In the genomic region with DNA sequence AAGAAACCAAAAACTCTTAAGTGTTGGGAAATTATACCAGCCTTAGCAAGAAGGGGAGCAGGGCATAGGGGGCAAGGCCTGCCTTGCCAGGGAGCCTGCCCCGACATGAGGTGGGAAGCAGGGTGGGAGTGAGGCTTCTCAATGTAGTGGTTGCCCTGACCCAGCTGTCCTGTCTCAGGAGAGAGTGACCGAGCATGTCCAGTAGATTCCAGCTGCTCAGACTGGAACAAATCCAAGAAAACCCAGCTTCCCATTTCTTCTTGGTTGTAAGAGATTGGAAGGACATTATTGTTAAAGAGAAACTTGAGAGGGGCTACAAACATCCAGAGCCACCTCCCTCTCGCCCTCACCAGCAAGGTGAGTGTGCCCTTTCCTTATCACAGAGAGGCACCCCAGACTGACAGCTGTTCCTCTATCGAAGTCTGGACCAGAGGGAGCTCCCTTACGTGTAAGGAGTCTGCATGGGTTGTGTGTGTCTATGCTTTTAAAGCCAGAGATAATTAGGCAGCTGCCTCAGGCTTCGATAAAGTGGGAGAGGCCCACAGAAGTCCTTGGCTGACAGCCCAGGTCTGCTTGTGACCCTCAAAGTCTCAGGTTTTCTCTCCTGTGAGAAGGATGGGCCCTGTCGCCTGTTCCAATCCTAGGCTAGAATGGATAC, we compare ENCODE assay signal across 9 mouse cellular contexts.
DNase-seq lines count a peak whose midpoint lies in the region; ATAC-seq lines count a peak whose summit lies in the region.
"Had no signal": no experiment of that assay in that cellular context is flagged by ENCODE, and none has a peak within 500 bp of the region (broad histone marks: within the 10 kb centered on the region; RNA-seq: fewer than 3 reads in every experiment).

No protein-coding gene starts in this region.

- ATAC-seq in midbrain, embryonic 11.5 days (ENCODE audit: low FRiP score) = no peak
- peak; percentile 79; the same call in 1 of the 2 replicates for ATAC-seq in kidney, embryonic 16.5 days (ENCODE audit: low FRiP score, low TSS enrichment)
- peak; percentile 38; the same call in 1 of the 2 replicates for ATAC-seq in neural tube, embryonic 14.5 days (ENCODE audit: low read depth)

- no peak overlapping the region for H3K27ac ChIP-seq in midbrain, embryonic 11.5 days (ENCODE audit: low read depth, low read length)
- H3K27ac ChIP-seq in midbrain, embryonic 10.5 days (replicated peaks) = no peak overlapping the region
- peak overlapping the region; percentile 75 for H3K27ac ChIP-seq in kidney, embryonic 16.5 days (ENCODE audit: low read length)
- peak overlapping the region; percentile 60 for H3K27ac ChIP-seq in neural tube, embryonic 14.5 days (ENCODE audit: low read depth, low read length)

- no peak overlapping the region for H3K4me3 ChIP-seq in midbrain, embryonic 11.5 days (ENCODE audit: low read depth, low read length)
- no peak overlapping the region for H3K4me3 ChIP-seq in midbrain, embryonic 10.5 days
- no peak overlapping the region for H3K4me3 ChIP-seq in kidney, embryonic 16.5 days (ENCODE audit: low read length)
- H3K4me3 ChIP-seq in neural tube, embryonic 14.5 days (ENCODE audit: low read depth, low read length) = no peak overlapping the region

- H3K9me3 ChIP-seq in midbrain, embryonic 11.5 days (ENCODE audit: control insufficient read depth, low read length) = no peaks in the 10 kb centered on the region
- H3K9me3 ChIP-seq in midbrain, embryonic 10.5 days (replicated peaks) = no peaks in the 10 kb centered on the region
- no peaks in the 10 kb centered on the region for H3K9me3 ChIP-seq in kidney, embryonic 16.5 days (ENCODE audit: low read length)
- no peaks in the 10 kb centered on the region for H3K9me3 ChIP-seq in neural tube, embryonic 14.5 days (ENCODE audit: control insufficient read depth, low read length)

- no peaks in the 10 kb centered on the region for H3K4me1 ChIP-seq in midbrain, embryonic 11.5 days (ENCODE audit: control insufficient read depth, insufficient read depth, low read length)
- peaks cover 10% of the 10 kb centered on the region for H3K4me1 ChIP-seq in midbrain, embryonic 10.5 days
- H3K4me1 ChIP-seq in kidney, embryonic 16.5 days (ENCODE audit: insufficient read depth, low read length) = peaks cover 19% of the 10 kb centered on the region
- H3K4me1 ChIP-seq in neural tube, embryonic 14.5 days (ENCODE audit: control insufficient read depth, insufficient read depth, low read length) = no peaks in the 10 kb centered on the region

- H3K9ac ChIP-seq in midbrain, embryonic 11.5 days (ENCODE audit: low read length) = no peak overlapping the region
- no peak overlapping the region for H3K9ac ChIP-seq in kidney, embryonic 16.5 days (replicated peaks; ENCODE audit: low read length)
- no peak overlapping the region for H3K9ac ChIP-seq in neural tube, embryonic 14.5 days (replicated peaks; ENCODE audit: low read depth, low read length)

- peak; percentile 16 to 24 for DNase-seq in cerebellum, postnatal 10 days
- DNase-seq in cerebellum, postnatal 25 days = no peak
- peak; percentile 14 for DNase-seq in midbrain, embryonic 11.5 days (ENCODE audit: low spot score, missing footprints)
- DNase-seq in midbrain, embryonic 10.5 days (ENCODE audit: low spot score) = no peak
- no peak for DNase-seq in thymus, postnatal 10 days (ENCODE audit: low spot score in 2 of 2)
- no peak for DNase-seq in right cerebral cortex, postnatal 25 days
- DNase-seq: thymus, postnatal 14 days had no signal

- no peaks in the 10 kb centered on the region for H3K27me3 ChIP-seq in midbrain, embryonic 11.5 days (ENCODE audit: control insufficient read depth, insufficient read depth, low read length)
- H3K27me3 ChIP-seq in midbrain, embryonic 10.5 days (ENCODE audit: low read depth, poor library complexity, severe bottlenecking) = no peaks in the 10 kb centered on the region
- no peaks in the 10 kb centered on the region for H3K27me3 ChIP-seq in kidney, embryonic 16.5 days (ENCODE audit: insufficient read depth, low read length)
- no peaks in the 10 kb centered on the region for H3K27me3 ChIP-seq in neural tube, embryonic 14.5 days (ENCODE audit: control insufficient read depth, insufficient read depth, low read length)

- no peaks in the 10 kb centered on the region for H3K36me3 ChIP-seq in midbrain, embryonic 11.5 days (ENCODE audit: control insufficient read depth, insufficient read depth, low read length)
- no peaks in the 10 kb centered on the region for H3K36me3 ChIP-seq in midbrain, embryonic 10.5 days
- H3K36me3 ChIP-seq in kidney, embryonic 16.5 days (ENCODE audit: insufficient read depth, low read length) = no peaks in the 10 kb centered on the region
- H3K36me3 ChIP-seq in neural tube, embryonic 14.5 days (ENCODE audit: control insufficient read depth, insufficient read depth, low read length) = no peaks in the 10 kb centered on the region

- H3K4me2 ChIP-seq in midbrain, embryonic 11.5 days = no peak overlapping the region
- no peak overlapping the region for H3K4me2 ChIP-seq in kidney, embryonic 16.5 days (replicated peaks; ENCODE audit: low read depth, low read length)
- no peak overlapping the region for H3K4me2 ChIP-seq in neural tube, embryonic 14.5 days (ENCODE audit: low read depth, low read length)

- 76% methylated on average over 7 of the region's 7 CpGs for WGBS in midbrain, embryonic 11.5 days
- 76% methylated on average over 7 of the region's 7 CpGs for WGBS in midbrain, embryonic 10.5 days
- WGBS in kidney, embryonic 16.5 days = 20% methylated on average over 7 of the region's 7 CpGs
- WGBS in neural tube, embryonic 14.5 days = 53% methylated on average over 7 of the region's 7 CpGs

Comparison
In these comparisons a context has a peak if more than half of its experiments do, and no peak if none do; other contexts are left out.
1. DNase-seq: peak in cerebellum, postnatal 10 days (2 of 2) and midbrain, embryonic 11.5 days (single experiment); none in cerebellum, postnatal 25 days (0 of 2), midbrain, embryonic 10.5 days (single experiment), thymus, postnatal 10 days (0 of 2) and right cerebral cortex, postnatal 25 days (single experiment).
2. H3K27ac ChIP-seq: peak in kidney, embryonic 16.5 days (single experiment) and neural tube, embryonic 14.5 days (single experiment); none in midbrain, embryonic 11.5 days (single experiment) and midbrain, embryonic 10.5 days (single experiment).